Mouse (Mus musculus) liver, postnatal 0 days (tissue): ENCODE results near the gene Slc44a5. TPM values are rescaled to one million over a fixed set of nuclear protein-coding genes. Genes with fewer than 3 reads are reported as not detected.

Experiments used
- ATAC-seq: fragments of 200-750 bp; cut with Nextera tagmentation; 2 replicates; pipeline ENCODE4 v1.8.0; 2017; ENCODE audit warnings: mild to moderate bottlenecking, moderate library complexity
- DNase-seq: peaks from one replicate; pipeline ENCODE4 v3.0.0-alpha.2; 2016
- H3K27ac ChIP-seq: fragments of 300-500 bp; sonication (generic); 2 replicates; pipeline ENCODE4 v1.5.1; 2014; ENCODE audit warnings: antibody characterized with exemption, moderate library complexity, mild to moderate bottlenecking, low read depth
- H3K27me3 ChIP-seq: fragments of 300-500 bp; sonication (generic); 2 replicates; pipeline ENCODE4 v1.6.1; 2014; ENCODE audit warnings: low read length, control low read depth, mixed read lengths; ENCODE audit not compliant: insufficient read depth
- H3K36me3 ChIP-seq: fragments of 300-500 bp; sonication (generic); replicated peaks from 2 replicates; pipeline ENCODE4 v1.6.1; 2014; ENCODE audit warnings: mild to moderate bottlenecking, control low read depth, low read length, moderate library complexity, mixed read lengths; ENCODE audit not compliant: insufficient read depth
- H3K4me1 ChIP-seq: fragments of 300-500 bp; sonication (generic); 2 replicates; pipeline ENCODE4 v1.6.1; 2014; ENCODE audit warnings: antibody characterized with exemption, mild to moderate bottlenecking, control low read depth; ENCODE audit not compliant: insufficient read depth
- H3K4me2 ChIP-seq: fragments of 300-500 bp; sonication (generic); 2 replicates; pipeline ENCODE4 v1.6.1; 2014; ENCODE audit warnings: low read depth, mild to moderate bottlenecking, low read length, moderate library complexity, mixed read lengths
- H3K4me3 ChIP-seq: fragments of 300-500 bp; sonication (generic); 2 replicates; pipeline ENCODE4 v1.5.1; 2014; ENCODE audit warnings: low read depth, low read length
- H3K9ac ChIP-seq: fragments of 300-500 bp; sonication (generic); replicated peaks from 2 replicates; pipeline ENCODE4 v1.6.1; 2014; ENCODE audit warnings: mild to moderate bottlenecking, moderate library complexity
- H3K9me3 ChIP-seq: fragments of 300-500 bp; sonication (generic); 2 replicates; pipeline ENCODE4 v1.6.1; 2016; ENCODE audit warnings: mild to moderate bottlenecking, control low read depth, low read length, mixed read lengths
- CTCF ChIP-seq: sonication (generic); IDR thresholded peaks from 2 replicates; pipeline ENCODE4 v1.5.1; 2016; ENCODE audit warnings: antibody characterized with exemption, low read depth
- EP300 ChIP-seq: IDR thresholded peaks from 2 replicates; pipeline ENCODE4 v1.6.1; 2016; ENCODE audit warnings: antibody characterized with exemption, low read depth, mild to moderate bottlenecking
- WGBS: fragments of 180-500 bp; shearing (Covaris S2); extraction: QIAGEN DNeasy Blood & Tissue Kit; methylation state at CpG from one replicate; pipeline ENCODE4 v1.1.7; 2014; ENCODE audit not compliant: insufficient replicate concordance; 5-methylcytosine and 5-hydroxymethylcytosine counted together
- polyA plus RNA-seq: library from polyadenylated mRNA; unstranded; fragments of >200 nt; fragmentation: Nextera tagmentation; extraction: Ambion mirVana; gene quantifications from 2 replicates; pipeline ENCODE4 v1.2.1, GENCODE M21; 2015

The Slc44a5 gene
- polyA plus RNA-seq, 1 experiment from 2014 or later = 0.02 TPM

DNA sequence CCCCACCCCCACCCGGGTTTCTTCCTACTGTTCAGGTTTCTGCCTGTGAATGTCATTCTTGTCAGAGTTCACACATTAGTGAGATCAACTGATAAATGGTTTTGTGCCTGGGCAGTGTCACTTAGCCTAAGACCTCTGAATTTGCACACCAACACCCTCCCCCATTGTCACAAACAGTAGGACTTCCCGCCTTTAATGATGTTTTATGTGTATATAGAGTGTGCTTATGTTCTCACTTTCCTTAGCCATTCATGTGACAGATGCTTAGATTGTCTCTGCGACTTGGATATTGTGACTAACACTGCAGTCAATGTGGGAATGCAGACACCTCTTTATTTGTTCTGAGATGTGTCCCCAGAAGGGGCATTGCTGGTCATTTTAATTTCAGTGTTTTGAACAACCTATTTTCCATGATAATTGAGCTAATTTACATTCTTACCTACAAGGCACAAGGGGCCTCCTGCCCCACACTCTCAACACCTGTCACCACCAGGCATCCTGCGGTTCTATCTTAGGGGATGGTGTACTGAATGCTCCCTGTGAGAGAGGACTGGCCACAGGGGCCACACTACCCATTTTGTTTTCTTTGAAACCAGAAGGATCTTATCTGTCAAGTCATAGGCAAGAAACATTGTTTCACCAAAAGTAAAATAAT, 236.7 kb downstream of the Slc44a5 start:
- H3K4me2 ChIP-seq = no peak overlapping the region
- H3K36me3 ChIP-seq = no peaks in the 10 kb centered on the region
- no peak overlapping the region for H3K9ac ChIP-seq
- ATAC-seq = no peak
- H3K4me3 ChIP-seq = no peak overlapping the region
- TF ChIP-seq EP300 = no peak
- no peaks in the 10 kb centered on the region for H3K27me3 ChIP-seq
- no peak for DNase-seq
- H3K9me3 ChIP-seq = no peaks in the 10 kb centered on the region
- peaks cover under 1% of the 10 kb centered on the region; the same call in 1 of the 2 replicates for H3K4me1 ChIP-seq
- no peak overlapping the region for H3K27ac ChIP-seq
- WGBS = 27% methylated on average over 4 of the region's 4 CpGs

DNA sequence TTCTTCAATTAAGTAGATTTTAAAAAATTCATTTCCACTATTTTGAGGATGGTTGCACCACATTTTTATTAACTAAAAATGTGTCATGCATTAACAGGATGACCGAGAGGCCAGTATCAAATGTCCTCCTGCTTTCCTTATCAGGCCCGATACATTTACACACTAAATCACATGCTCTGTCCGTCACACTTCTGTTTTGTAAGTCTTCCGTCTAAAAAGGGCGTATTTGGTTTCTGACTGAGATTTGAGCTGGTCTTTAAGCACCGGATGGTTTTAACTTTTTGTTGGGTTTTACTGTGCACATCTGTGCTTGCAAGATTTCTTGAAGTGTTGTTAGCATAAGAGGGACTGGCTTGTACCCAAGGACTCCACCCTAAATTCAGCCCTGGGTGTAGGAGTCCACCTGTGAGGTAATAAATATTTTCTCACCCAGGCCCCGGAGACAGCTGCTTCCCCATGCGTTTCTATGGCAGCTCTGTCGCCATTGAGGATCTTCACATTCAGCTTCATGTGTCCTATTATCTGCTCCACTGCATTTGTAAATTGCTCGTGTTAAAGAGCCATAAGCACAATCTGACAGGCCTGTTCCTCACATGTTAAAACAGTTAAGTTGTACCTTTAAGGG, 237.3 kb downstream of the Slc44a5 start:
- Histone ChIP-seq H3K9me3 (no peaks in the 10 kb centered on the region), H3K9ac (no peak overlapping the region), H3K27me3 (no peaks in the 10 kb centered on the region), H3K36me3 (no peaks in the 10 kb centered on the region), H3K4me3 (no peak overlapping the region), H3K4me2 (no peak overlapping the region), H3K4me1 (no peaks in the 10 kb centered on the region), H3K27ac (no peak overlapping the region)
- TF ChIP-seq EP300 = no peak
- DNase-seq (no peak), ATAC-seq (no peak)
- 61% methylated on average over 10 of the region's 10 CpGs for WGBS

DNA sequence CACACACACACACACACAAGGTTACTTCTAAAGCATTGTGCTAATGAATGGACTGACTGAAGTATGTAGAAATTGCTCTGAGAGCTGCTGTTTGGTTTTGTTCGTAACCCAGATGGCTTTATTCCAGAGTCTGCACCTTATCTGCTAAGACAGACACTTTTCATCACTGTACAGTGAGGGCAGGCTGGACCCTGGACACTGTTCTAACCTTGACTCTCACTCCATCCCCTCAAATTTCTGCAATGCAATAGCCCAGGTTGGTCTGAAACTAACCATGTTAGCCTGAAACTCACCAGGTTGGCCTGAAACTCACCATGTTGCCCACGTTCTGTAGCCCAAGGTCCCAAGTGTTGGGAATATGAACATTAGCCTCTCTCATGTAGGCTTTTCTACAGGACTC, 239.3 kb downstream of the Slc44a5 start:
- no peak overlapping the region for H3K4me3 ChIP-seq
- H3K9me3 ChIP-seq = no peaks in the 10 kb centered on the region
- H3K4me1 ChIP-seq = no peaks in the 10 kb centered on the region
- no peak overlapping the region for H3K27ac ChIP-seq
- H3K4me2 ChIP-seq = no peak overlapping the region
- H3K27me3 ChIP-seq = no peaks in the 10 kb centered on the region
- H3K36me3 ChIP-seq = no peaks in the 10 kb centered on the region
- DNase-seq = no peak
- no peak for ATAC-seq
- TF ChIP-seq EP300 (no peak), CTCF (no peak)
- WGBS = 68% methylated on average over 2 of the region's 2 CpGs
- no peak overlapping the region for H3K9ac ChIP-seq

DNA sequence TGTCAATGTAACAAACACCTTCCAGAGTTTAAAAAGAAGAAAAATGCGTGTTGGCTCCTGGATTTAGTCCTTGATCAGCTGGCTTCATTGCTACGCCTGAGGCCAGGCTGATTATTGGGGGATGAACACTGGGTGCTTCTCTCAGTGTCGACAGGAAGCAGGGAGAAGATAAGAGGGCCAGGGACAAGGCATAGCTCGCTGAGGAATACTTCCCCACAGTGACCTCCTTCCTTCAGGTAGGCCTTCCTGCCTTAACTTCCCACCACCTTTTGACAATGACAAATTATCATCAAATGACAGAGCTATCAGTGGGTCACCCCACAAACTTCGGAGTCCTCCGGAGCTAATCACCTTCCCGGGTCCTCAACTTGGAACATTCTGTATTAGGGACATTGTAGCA, 242.1 kb downstream of the Slc44a5 start:
- Histone ChIP-seq H3K9ac (no peak overlapping the region), H3K27me3 (no peaks in the 10 kb centered on the region), H3K4me3 (no peak overlapping the region), H3K36me3 (no peaks in the 10 kb centered on the region), H3K4me1 (no peaks in the 10 kb centered on the region), H3K9me3 (no peaks in the 10 kb centered on the region), H3K27ac (no peak overlapping the region), H3K4me2 (no peak overlapping the region)
- ATAC-seq (no peak), DNase-seq (no peak)
- 49% methylated on average over 7 of the region's 7 CpGs for WGBS
- no peak for TF ChIP-seq CTCF
- no peak for TF ChIP-seq EP300

DNA sequence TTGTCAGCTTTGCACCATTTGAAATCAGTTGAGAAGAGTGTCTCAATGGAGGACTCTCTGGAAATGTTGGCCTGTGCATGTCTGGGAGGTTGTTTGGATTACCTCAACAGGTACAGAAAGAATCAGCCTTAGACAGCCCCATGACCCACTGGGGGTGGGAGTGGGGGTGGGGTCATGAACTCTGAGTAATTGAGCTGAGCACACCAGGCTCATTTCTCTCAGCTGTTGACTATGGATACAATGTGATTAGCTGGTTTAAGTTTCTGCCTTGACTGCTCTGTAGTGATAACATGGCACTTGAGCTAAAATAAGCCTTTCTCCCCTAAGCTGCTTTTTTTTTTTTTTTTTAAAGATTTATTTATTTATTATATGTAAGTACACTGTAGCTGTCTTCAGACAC, 242.5 kb downstream of the Slc44a5 start:
- no peaks in the 10 kb centered on the region for H3K36me3 ChIP-seq
- H3K4me3 ChIP-seq = no peak overlapping the region
- DNase-seq (no peak), ATAC-seq (no peak)
- H3K4me1 ChIP-seq = no peaks in the 10 kb centered on the region
- no peak overlapping the region for H3K4me2 ChIP-seq
- no peaks in the 10 kb centered on the region for H3K9me3 ChIP-seq
- no peaks in the 10 kb centered on the region for H3K27me3 ChIP-seq
- TF ChIP-seq CTCF = no peak
- TF ChIP-seq EP300 = no peak
- H3K27ac ChIP-seq = no peak overlapping the region
- no peak overlapping the region for H3K9ac ChIP-seq

DNA sequence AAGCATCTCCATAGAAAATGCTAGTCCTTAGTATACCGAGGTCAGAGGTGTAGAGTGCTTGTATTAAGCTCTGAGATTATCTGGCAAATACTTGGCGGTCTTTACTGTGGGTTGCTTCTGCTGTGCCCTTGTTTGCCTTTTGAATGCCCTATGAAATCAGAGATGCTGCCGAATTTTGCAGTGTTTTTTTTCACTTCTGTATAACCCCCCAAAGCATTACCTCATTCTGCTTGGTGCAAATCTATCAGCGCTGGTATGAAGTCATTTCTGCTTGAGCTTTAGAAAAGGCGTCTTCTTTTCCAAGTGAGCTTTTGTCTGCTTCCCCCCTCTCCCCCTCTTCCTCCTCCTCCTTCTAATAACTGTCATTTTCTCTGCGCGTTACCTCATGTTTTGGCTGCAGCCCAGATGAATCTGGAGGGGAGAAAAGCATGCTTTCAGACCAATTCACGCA, 248.9 kb downstream of the Slc44a5 start:
- Histone ChIP-seq H3K9me3 (no peaks in the 10 kb centered on the region), H3K4me3 (no peak overlapping the region), H3K27me3 (no peaks in the 10 kb centered on the region), H3K4me2 (no peak overlapping the region), H3K27ac (no peak overlapping the region), H3K9ac (no peak overlapping the region), H3K4me1 (no peaks in the 10 kb centered on the region), H3K36me3 (no peaks in the 10 kb centered on the region)
- ATAC-seq = no peak
- 61% methylated on average over 8 of the region's 8 CpGs for WGBS
- DNase-seq = no peak
- TF ChIP-seq EP300 (no peak), CTCF (no peak)

DNA sequence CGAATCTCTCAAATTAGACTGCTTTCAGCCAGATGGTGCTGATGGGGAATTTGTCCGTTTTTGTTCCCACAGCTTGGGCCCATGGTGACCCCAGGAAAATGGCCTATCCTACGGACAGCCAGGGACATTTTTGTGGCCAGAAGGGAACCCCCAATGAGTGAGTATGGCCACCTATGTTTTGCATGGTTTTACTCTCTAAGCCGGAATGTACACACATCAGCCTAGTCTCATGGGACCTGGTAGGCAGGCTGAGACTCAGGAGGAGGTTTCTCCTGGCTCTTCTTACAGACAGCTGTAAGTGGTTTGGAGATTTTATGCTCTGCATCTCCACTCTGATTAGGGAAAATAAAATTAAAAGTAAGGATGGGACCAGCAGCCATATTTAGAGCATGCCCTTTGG, 249.5 kb downstream of the Slc44a5 start:
- ATAC-seq (no peak), DNase-seq (no peak)
- Histone ChIP-seq H3K27ac (no peak overlapping the region), H3K4me1 (no peaks in the 10 kb centered on the region), H3K9ac (no peak overlapping the region), H3K4me3 (no peak overlapping the region), H3K4me2 (no peak overlapping the region), H3K36me3 (no peaks in the 10 kb centered on the region), H3K9me3 (no peaks in the 10 kb centered on the region), H3K27me3 (no peaks in the 10 kb centered on the region)
- 75% methylated on average over 4 of the region's 4 CpGs for WGBS
- no peak for TF ChIP-seq EP300
- TF ChIP-seq CTCF = no peak
